Mouse (Mus musculus): Measurements from ENCODE around the gene Vgll4.
"Not testable (repeated sequence)": the region's sequence is repeated elsewhere in the genome, so short reads cannot be mapped to it uniquely, and the experiment has no call there.

Vgll4 gene

DNA sequence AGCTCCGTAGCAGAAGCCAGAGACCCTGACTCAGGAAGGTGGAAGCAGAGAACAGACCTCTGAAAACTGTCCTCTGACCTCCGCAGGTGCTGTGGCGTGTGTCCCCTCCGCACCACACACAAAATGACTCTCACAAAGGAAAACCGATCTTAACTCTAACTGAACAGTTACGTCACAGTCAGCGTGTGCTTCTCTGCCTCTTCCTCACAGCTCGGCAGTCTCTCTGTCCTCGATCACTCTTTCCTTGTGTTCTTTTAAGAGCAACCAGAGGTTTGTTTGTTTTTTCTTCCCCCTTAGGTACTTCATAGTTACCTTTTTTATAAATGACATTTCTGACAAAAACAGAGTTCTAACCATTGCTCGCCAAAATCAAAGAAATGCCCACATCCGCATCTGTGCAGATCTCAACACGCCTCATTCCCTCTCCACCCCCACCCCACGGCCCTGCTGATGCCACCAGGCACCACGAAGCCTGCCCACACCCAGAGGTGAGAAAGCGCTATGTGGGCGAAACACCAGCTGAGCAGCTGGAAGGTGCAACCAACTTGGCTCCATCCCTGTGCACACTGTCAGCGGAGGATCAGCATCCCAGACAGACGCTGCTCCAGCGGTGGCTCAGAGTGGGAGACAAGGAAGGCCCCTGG is 33.4 kb downstream of the Vgll4 start:
- no peak for DNase-seq

DNA sequence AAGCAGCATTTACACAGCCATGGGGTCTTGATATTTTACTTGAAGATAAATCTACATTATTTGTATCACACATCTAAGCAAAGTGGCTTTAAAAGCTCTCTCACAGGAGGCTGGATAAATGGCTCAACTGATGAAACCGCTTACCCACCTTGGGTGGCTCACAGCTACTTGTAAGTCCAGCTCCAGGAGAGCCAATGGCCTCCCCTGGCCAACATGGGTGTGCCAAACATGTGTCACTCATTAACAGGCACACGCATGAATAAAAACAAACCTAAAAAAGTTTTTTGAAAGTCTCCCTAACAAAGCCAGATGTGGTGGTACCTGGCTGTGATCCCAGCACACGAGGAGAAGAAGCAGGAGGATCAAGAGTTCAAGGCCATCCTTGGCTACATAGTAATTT is 34.4 kb downstream of the Vgll4 start:
- DNase-seq = no peak

- DNase-seq = peak; percentile 55
Measured at GRCm38 (mm10) chr6:114934045-114934444, 35.7 kb downstream of the Vgll4 start.

DNA sequence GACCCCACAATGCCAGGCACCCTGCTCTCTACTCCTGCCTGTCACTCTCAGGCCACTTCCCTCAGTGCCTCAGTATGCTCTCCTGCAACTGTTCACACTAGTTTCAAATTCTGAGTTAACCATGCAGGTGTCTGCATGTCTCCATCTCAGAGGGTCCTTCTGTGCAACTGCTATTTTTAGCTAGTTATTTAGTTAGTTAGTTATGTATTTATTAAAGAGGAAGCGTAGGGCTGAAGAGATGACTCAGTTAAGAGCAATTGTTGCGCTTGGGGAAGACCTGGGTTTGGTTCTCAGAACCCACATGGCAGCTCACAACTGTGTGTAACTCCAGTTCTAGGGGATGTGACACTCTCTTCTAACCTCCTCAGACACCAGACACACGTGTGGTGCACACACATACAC is 36.8 kb downstream of the Vgll4 start:
- DNase-seq = no peak

GRCm38 (mm10) chr6:114932116-114932500 is 37.7 kb downstream of the Vgll4 start:
- no peak for DNase-seq

GRCm38 (mm10) chr6:114931212-114932115 is 38.3 kb downstream of the Vgll4 start:
- DNase-seq = peak; percentile 72

DNA sequence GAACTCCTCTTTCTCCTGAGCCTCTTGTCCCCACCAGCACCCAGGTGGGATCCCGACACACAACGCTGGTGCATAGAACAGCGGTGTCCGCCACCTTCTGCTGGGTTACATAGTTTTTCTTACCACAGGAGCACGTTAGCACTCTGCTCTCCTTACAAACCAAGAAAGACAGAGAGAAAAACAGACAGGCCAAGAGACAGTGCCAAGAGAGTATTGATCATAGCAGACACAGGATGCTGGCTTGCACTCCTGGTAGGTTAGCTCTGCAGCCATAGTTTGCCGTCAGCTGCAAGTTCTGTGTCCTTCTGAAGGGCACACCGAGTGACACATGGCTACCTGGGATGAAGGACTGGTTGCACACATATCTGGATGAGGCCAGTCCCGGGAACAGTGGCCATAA is 39.1 kb downstream of the Vgll4 start:
- no peak for DNase-seq

GRCm38 (mm10) chr6:114930038-114930591 is 39.7 kb downstream of the Vgll4 start:
- peak; percentile 81 for DNase-seq

GRCm38 (mm10) chr6:114929346-114929745 is 40.4 kb downstream of the Vgll4 start:
- peak; percentile 51 for DNase-seq

DNA sequence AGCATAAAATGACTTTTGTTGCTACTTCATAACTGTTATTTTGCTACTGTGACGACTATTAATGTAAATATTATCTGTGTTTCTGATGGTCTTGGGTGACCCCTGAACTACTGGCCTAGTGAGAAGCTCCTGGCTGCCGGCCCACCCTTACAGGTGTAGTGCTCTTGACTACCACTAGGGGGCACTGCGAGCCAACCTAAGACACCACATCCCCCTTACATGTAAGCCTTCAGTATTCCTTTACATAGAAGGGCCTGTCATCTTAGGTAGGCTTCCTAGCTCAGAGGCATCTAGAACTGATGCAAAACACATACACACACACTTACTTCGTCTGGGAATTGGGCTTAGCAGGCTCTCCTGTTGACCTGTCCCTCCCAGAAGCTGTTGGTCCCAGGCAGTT is 41.3 kb downstream of the Vgll4 start:
- peak; percentile 75 for DNase-seq

GRCm38 (mm10) chr6:114927400-114927799 is 42.4 kb downstream of the Vgll4 start:
- no peak for DNase-seq

DNA sequence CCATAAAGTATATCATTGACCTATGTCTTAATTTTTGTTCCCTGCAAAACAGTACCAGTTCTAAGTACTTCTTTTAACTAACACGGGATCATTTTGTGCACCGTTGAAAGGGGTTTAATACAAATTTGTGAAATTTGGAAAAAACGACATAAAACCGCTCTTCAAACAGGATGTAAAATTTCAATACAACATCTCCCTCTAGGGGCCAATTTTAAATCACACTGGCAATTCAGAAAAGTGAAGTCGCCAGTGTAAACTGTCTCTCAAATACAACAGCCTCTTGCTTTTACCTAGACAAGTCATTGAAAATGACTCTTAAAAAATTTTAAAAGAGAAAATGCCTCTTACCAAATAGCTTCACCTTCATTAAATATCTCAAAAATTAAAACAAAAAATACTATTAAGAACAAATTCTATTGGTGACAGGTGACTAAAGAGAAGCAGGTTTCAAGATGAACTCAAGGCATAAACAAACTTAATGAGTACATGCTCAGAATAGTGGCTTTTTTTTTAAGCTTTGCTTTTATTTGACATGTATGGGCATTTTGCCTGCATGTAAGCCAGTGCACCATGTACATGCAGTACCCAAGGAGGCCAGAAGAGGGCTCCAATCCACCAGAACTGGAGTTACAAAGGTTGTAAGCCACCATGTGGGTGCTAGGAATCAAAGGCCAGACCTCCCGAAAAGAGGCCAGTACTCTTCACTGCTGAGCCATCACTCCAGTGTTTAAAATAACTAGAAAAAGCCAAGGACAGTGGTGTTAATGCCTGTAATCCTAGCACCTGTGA is 43.2 kb downstream of the Vgll4 start:
- no peak for DNase-seq

DNA sequence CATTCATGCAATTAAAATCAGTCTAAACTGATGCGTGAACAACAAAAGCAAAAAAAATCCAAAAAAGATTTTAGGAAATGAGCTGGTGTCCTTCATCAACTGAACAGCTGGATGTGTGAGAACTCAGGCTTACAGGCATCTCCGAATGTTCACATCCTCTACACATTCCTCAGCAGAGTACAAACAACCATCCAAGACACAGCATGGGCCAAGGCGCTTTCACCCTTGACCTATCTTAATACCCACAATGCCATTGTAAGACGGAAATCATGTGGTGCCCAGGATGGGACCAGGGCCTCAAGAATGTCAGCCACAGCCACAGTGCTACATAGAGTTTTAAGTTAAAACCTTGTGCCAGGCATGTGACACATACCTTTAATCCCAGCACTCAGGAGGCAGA is 44.6 kb downstream of the Vgll4 start:
- DNase-seq = no peak

DNA sequence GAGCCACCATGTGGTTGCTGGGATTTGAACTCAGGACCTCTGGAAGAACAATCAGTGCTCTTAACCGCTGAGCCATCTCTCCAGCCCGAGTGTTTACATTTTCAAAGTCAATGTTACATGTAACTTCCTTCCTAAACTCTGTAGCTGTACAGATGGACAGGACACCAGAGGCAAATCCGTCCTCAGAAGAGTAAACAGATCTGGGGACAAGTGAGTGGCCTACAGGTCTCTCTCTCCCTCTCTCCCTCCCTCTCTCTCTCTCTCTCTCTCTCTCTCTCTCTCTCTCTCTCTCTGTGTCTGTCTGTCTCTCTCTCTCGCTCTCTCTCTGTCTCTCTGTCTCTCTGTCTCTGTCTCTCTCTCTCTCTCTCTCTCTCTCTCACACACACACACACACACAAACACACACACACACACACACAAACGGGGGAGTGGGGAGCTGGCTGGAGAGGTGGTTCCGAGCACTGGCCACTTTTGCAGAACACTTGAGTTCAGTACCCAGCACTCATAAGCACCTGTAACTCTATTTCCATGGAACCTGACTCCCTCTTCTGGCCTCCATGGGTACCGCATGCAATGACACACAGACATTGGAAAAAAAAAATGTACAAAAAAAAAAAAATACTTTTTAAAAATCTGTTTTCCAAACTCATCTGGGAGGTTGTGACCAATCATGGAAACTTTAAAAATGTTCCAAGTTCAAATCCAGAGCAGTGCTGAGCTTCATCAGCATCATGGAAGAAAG is 47.3 kb downstream of the Vgll4 start:
- not testable (repeated sequence) for DNase-seq

DNA sequence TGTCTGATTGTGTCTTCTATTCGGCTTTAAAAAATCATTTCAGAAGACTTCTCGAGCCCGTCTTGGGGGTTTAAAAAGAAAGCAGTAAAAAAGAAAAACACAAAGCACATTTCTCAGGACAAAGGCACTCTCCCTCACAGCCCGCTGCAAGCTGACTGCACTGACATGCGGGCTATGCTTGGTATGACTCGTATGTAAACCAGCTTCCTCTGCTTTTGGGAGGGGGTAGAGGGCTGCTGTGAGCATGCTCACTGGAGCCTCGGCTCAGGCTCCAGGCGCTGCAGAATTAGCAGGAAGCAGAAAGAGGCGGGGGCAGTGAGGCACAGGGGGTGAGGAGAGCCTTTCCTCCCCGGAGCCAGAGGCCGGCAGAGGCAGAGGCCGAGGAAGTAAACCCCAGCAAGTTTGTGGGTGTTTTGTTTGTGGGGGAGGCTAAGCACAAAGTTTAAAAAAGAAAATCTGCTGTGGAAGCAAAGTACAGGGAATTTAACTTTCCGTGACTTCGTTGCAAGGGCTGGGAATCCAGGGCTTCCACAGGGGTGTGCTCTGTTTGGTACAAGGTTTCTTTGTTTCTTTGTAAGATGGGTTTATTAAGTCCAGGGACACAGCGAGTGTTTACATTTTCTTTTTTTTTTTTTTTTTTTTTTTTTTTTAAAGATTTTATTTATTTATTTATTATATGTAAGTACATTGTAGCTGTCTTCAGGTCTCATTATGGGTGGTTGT is 48.0 kb downstream of the Vgll4 start:
- DNase-seq = peak; percentile 94

DNA sequence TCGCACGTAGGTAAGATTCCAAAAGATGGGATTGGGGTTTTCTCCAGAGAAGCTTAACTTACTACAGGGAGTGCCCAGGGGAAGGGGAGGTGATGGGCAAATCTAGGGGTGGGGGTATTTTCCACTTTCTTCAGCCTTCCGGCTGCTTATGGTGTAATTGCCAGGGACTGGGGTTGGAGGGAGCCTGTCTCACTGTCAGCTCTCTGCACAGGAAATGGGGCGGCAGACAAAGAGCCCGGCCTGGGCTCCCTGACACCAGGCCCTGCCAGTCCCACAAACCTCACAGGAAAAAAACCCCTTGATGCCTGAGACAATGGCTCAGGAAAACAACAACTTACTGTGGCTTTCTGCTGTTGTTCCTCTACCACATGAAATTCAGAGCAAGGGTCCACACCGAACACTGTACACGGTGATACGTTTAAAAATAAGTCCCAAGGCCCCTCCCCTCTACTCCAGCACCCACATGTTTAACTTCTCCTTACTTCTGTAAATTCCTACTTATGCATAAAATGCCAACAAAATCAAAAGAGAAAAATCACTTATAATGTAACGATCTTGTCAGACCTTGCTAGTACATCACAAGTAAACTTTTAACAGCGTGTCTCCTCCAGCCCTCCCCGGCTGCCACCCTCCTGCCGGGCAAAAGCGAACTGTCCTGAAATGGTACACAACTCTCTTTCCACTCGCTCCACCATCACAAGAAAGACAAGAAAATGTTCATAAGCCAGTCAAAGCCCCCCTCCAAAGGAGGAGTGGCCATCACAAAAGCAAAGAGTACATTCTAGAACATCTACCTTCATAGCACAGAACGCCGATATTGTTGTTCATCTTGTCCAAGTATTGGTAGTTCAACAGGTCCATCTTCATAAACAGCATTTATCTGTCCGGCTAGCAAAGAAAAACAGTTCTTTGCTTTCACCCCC is 49.0 kb downstream of the Vgll4 start:
- peak; percentile 52 for DNase-seq

- no peak for DNase-seq
Measured at GRCm38 (mm10) chr6:114919670-114920313, 50.0 kb downstream of the Vgll4 start.

DNA sequence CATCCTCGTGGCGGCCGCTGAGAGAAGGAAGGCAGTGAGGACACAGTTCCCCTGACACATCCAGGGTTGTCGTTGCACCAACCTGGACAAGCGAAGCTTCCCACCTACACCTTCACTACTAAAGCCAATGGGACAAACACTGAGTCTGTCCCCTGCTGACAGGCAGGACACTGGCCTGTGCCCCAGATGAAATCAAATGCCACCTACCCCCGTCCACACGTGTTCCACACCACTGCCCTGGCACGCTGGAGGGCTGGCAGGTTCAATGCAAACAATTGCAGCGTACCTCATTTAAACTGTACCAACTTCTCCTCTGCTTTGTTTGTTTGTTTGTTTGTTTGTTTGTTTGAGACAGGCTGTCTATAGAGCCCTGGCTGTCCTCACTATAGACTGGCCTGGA is 50.8 kb downstream of the Vgll4 start:
- DNase-seq = no peak

GRCm38 (mm10) chr6:114917770-114918635 is 51.8 kb downstream of the Vgll4 start:
- DNase-seq = peak; percentile 48
